Mouse (Mus musculus) bone marrow, adult 2 months (tissue): ENCODE measurements around the gene Mfap3.

ENCODE experiments used
- CTCF ChIP-seq: fragments of 200-500 bp; IDR thresholded peaks from 2 replicates; pipeline ENCODE4 v1.5.1; 2011; ENCODE audit warnings: low read length, control low read depth; ENCODE audit not compliant: control insufficient read depth, insufficient read depth
- POLR2A ChIP-seq: fragments of 200-500 bp; IDR thresholded peaks from 2 replicates; pipeline ENCODE4 v1.6.1; 2011; ENCODE audit warnings: low read depth, mild to moderate bottlenecking, control low read depth, low read length, borderline replicate concordance; ENCODE audit not compliant: control insufficient read depth

GRCm38 (mm10) chr11:57497701-57498100 is 20.8 kb upstream of the Mfap3 start:
- TF ChIP-seq POLR2A: no peak
- TF ChIP-seq CTCF: no peak
